Mouse (Mus musculus) heart, embryonic 16.5 days (tissue): ENCODE measurements around the gene Lrrc8d. TPM values are rescaled to one million over a fixed set of nuclear protein-coding genes. Genes with fewer than 3 reads are reported as not detected.

Source experiments
- ATAC-seq: fragments of 200-750 bp; cut with Nextera tagmentation; replicated peaks from 2 replicates; pipeline ENCODE4 v1.8.0; 2017; ENCODE audit warnings: moderate number of reproducible peaks; ENCODE audit not compliant: insufficient read depth, low FRiP score; ENCODE audit errors: extremely low read depth
- H3K27ac ChIP-seq: fragments of 300-500 bp; sonication (generic); 2 replicates; pipeline ENCODE4 v1.5.1; 2014; ENCODE audit warnings: mild to moderate bottlenecking, low read length, control low read depth, moderate library complexity
- H3K27me3 ChIP-seq: fragments of 300-500 bp; sonication (generic); 2 replicates; pipeline ENCODE4 v1.6.1; 2014; ENCODE audit warnings: low read length, mixed read lengths; ENCODE audit not compliant: control insufficient read depth, insufficient read depth
- H3K36me3 ChIP-seq: fragments of 300-500 bp; sonication (generic); 2 replicates; pipeline ENCODE4 v1.6.1; 2014; ENCODE audit not compliant: control insufficient read depth, insufficient read depth
- H3K4me1 ChIP-seq: fragments of 300-500 bp; sonication (generic); 2 replicates; pipeline ENCODE4 v1.6.1; 2014; ENCODE audit warnings: low read length, mixed read lengths; ENCODE audit not compliant: control insufficient read depth, insufficient read depth
- H3K4me2 ChIP-seq: fragments of 300-500 bp; sonication (generic); 2 replicates; pipeline ENCODE4 v1.6.1; 2014; ENCODE audit warnings: low read depth, mild to moderate bottlenecking, control low read depth, low read length
- H3K4me3 ChIP-seq: fragments of 300-500 bp; sonication (generic); 2 replicates; pipeline ENCODE4 v1.5.1; 2014; ENCODE audit warnings: mild to moderate bottlenecking, control low read depth, low read length
- H3K9ac ChIP-seq: fragments of 300-500 bp; sonication (generic); 2 replicates; pipeline ENCODE4 v1.6.1; 2014; ENCODE audit warnings: low read length, control low read depth
- H3K9me3 ChIP-seq: fragments of 300-500 bp; sonication (generic); replicated peaks from 2 replicates; pipeline ENCODE4 v1.6.1; 2016; ENCODE audit warnings: low read length; ENCODE audit not compliant: control insufficient read depth
- WGBS: fragments of 180-500 bp; shearing (Covaris S2); extraction: QIAGEN DNeasy Blood & Tissue Kit; methylation state at CpG from one replicate; pipeline ENCODE4 v1.1.7; 2014; 5-methylcytosine and 5-hydroxymethylcytosine counted together
- polyA plus RNA-seq: library from polyadenylated mRNA; unstranded; fragments of >200 nt; fragmentation: Nextera tagmentation; extraction: Ambion mirVana; gene quantifications from 2 replicates; pipeline ENCODE4 v1.2.1, GENCODE M21; 2015

Gene Lrrc8d
- polyA plus RNA-seq, 1 experiment from 2014 or later, result 8.3 TPM

GRCm38 (mm10) chr5:105807461-105807860, 107.7 kb downstream of the Lrrc8d start:
- H3K27ac ChIP-seq, result no peak overlapping the region
- ATAC-seq, result peak; percentile 49; the same call in 1 of the 2 replicates
- 52% methylated on average over 7 of the region's 7 CpGs for WGBS

GRCm38 (mm10) chr5:105809056-105809455, 109.3 kb downstream of the Lrrc8d start:
- peaks cover 24% of the 10 kb centered on the region for H3K36me3 ChIP-seq
- no peak overlapping the region for H3K4me2 ChIP-seq
- H3K27ac ChIP-seq, result no peak overlapping the region
- 54% methylated on average over 11 of the region's 11 CpGs for WGBS
- no peaks in the 10 kb centered on the region for H3K27me3 ChIP-seq
- H3K9me3 ChIP-seq, result peaks cover 16% of the 10 kb centered on the region
- ATAC-seq, result no peak
- no peak overlapping the region for H3K9ac ChIP-seq
- peaks cover 16% of the 10 kb centered on the region for H3K4me1 ChIP-seq
- H3K4me3 ChIP-seq, result no peak overlapping the region

More at GRCm38 (mm10) chr5:105807461-105807860, 107.7 kb downstream of the Lrrc8d start:
- Histone ChIP-seq H3K4me1 (peaks cover 16% of the 10 kb centered on the region), H3K36me3 (peaks cover 9% of the 10 kb centered on the region), H3K9me3 (peaks cover 8% of the 10 kb centered on the region), H3K4me2 (no peak overlapping the region), H3K4me3 (no peak overlapping the region), H3K27me3 (no peaks in the 10 kb centered on the region), H3K9ac (no peak overlapping the region)

GRCm38 (mm10) chr5:105813036-105813435, 113.3 kb downstream of the Lrrc8d start:
- Histone ChIP-seq H3K4me1 (peaks cover 16% of the 10 kb centered on the region), H3K4me2 (no peak overlapping the region), H3K9ac (no peak overlapping the region), H3K27me3 (no peaks in the 10 kb centered on the region), H3K4me3 (no peak overlapping the region), H3K27ac (no peak overlapping the region), H3K36me3 (peaks cover 25% of the 10 kb centered on the region), H3K9me3 (peaks cover 13% of the 10 kb centered on the region)
- 93% methylated on average over 14 of the region's 14 CpGs for WGBS
- no peak for ATAC-seq

- Histone ChIP-seq H3K4me1 (peaks cover 11% of the 10 kb centered on the region), H3K4me2 (no peak overlapping the region), H3K27ac (no peak overlapping the region), H3K9ac (no peak overlapping the region), H3K9me3 (peaks cover 13% of the 10 kb centered on the region), H3K4me3 (no peak overlapping the region), H3K36me3 (peaks cover 25% of the 10 kb centered on the region), H3K27me3 (no peaks in the 10 kb centered on the region)
- ATAC-seq, result no peak
- WGBS, result 87% methylated on average over 10 of the region's 10 CpGs
Measured at GRCm38 (mm10) chr5:105813974-105814373, 114.2 kb downstream of the Lrrc8d start.

- Histone ChIP-seq H3K27me3 (no peaks in the 10 kb centered on the region), H3K4me3 (no peak overlapping the region), H3K9ac (no peak overlapping the region), H3K36me3 (peaks cover 25% of the 10 kb centered on the region), H3K27ac (no peak overlapping the region), H3K4me2 (no peak overlapping the region), H3K4me1 (peaks cover 10% of the 10 kb centered on the region), H3K9me3 (peaks cover 13% of the 10 kb centered on the region)
- WGBS, result 79% methylated on average over 14 of the region's 14 CpGs
- no peak for ATAC-seq
Measured at GRCm38 (mm10) chr5:105816118-105816517, 116.3 kb downstream of the Lrrc8d start.

- H3K9ac ChIP-seq, result no peak overlapping the region
- no peaks in the 10 kb centered on the region for H3K27me3 ChIP-seq
- H3K27ac ChIP-seq, result peak overlapping the region; percentile 51
- peaks cover 10% of the 10 kb centered on the region for H3K4me1 ChIP-seq
- H3K4me3 ChIP-seq, result no peak overlapping the region
- ATAC-seq, result peak; percentile 69
- H3K9me3 ChIP-seq, result peaks cover 8% of the 10 kb centered on the region
- peaks cover 16% of the 10 kb centered on the region for H3K36me3 ChIP-seq
- H3K4me2 ChIP-seq, result no peak overlapping the region
- whole genome bisulfite sequencing, result 67% methylated on average over 9 of the region's 9 CpGs
Measured at GRCm38 (mm10) chr5:105817248-105817976, 117.6 kb downstream of the Lrrc8d start.

- Histone ChIP-seq H3K36me3 (peaks cover 6% of the 10 kb centered on the region), H3K4me2 (no peak overlapping the region), H3K9ac (no peak overlapping the region), H3K4me3 (no peak overlapping the region), H3K4me1 (peaks cover 10% of the 10 kb centered on the region), H3K9me3 (no peaks in the 10 kb centered on the region), H3K27ac (no peak overlapping the region), H3K27me3 (no peaks in the 10 kb centered on the region)
- no peak for ATAC-seq
- WGBS, result 87% methylated on average over 5 of the region's 5 CpGs
Measured at GRCm38 (mm10) chr5:105818411-105818810, 118.6 kb downstream of the Lrrc8d start.

GRCm38 (mm10) chr5:105821390-105821789, 121.6 kb downstream of the Lrrc8d start:
- H3K27me3 ChIP-seq, result no peaks in the 10 kb centered on the region
- no peak overlapping the region for H3K27ac ChIP-seq
- H3K4me1 ChIP-seq, result peaks cover 27% of the 10 kb centered on the region
- 66% methylated on average over 6 of the region's 6 CpGs for WGBS
- H3K36me3 ChIP-seq, result no peaks in the 10 kb centered on the region
- H3K4me3 ChIP-seq, result no peak overlapping the region
- no peaks in the 10 kb centered on the region for H3K9me3 ChIP-seq
- H3K4me2 ChIP-seq, result no peak overlapping the region
- no peak for ATAC-seq
- no peak overlapping the region for H3K9ac ChIP-seq

- no peak overlapping the region for H3K4me3 ChIP-seq
- no peak for ATAC-seq
- no peak overlapping the region for H3K27ac ChIP-seq
- H3K9me3 ChIP-seq, result no peaks in the 10 kb centered on the region
- no peak overlapping the region for H3K9ac ChIP-seq
- H3K4me2 ChIP-seq, result no peak overlapping the region
- peaks cover 18% of the 10 kb centered on the region for H3K4me1 ChIP-seq
- no peaks in the 10 kb centered on the region for H3K36me3 ChIP-seq
- whole genome bisulfite sequencing, result 77% methylated on average over 15 of the region's 15 CpGs
- H3K27me3 ChIP-seq, result no peaks in the 10 kb centered on the region
Measured at GRCm38 (mm10) chr5:105822521-105823498, 123.0 kb downstream of the Lrrc8d start.
